Mouse (Mus musculus) natural killer cell, adult 2 months (primary cell): ENCODE measurements at regions not wholly inside any gene's neighbourhood (a gene's known extent, or its start where the extent isn't known, plus 50 kb on each side); places are given as distances from the start of the nearest gene placed in this dataset.

Experiments
- DNase-seq, 2 experiments: peaks; one replicate each; pipeline ENCODE4 v3.0.0; 2022; ENCODE audit warnings: low spot score in 2 of 2

DNA sequence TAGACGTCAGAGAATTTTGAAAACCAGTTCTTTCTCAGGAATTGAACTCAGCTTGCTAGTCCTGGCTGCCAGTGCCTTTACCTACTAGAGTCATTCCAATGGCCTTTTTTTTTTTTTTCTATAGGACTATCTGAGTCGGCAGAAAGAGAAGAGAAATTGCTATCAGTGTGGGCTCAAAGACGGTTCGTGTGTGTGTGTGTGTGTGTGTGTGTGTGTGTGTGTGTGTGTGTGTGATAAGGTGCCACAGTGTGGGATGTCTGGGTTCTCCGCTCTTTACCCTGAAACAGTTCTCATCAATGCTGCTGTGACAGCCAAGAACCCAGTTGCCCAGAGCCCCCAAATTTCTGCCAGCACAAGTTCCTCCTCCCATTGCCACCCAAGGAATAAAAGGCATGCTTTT lies 146.1 kb downstream of the Rybp start:
- no peak for DNase-seq

DNA sequence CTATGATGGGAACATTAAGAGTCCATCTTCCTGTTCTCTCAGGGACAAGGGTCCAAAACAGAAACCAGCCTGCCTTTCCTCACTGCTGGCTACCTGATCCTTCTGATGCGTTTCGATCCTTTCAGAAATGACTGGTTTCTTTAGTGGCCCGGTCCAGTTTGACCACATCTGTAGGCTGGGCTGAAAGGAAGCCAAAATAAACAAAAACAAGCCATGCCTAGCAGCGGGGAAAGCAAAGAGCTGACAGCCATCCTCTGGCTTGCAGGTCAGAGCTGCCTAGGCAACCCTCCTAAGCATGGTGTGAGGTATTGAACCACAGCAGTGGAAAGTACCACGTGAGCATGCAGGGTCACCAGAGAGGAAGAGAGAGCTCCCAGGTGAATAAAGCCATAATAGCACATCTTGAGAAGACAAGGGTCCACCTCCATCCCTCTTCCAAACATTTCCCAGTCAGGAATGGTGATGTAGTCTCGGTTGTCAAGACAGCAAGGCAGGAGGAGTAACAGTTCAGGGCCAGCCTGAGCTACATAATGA lies 146.6 kb downstream of the Rybp start:
- no peak for DNase-seq

GRCm38 (mm10) chr6:100139809-100140208 lies 147.5 kb downstream of the Rybp start:
- DNase-seq = no peak

GRCm38 (mm10) chr6:100138659-100139058 lies 148.6 kb downstream of the Rybp start:
- no peak for DNase-seq

DNA sequence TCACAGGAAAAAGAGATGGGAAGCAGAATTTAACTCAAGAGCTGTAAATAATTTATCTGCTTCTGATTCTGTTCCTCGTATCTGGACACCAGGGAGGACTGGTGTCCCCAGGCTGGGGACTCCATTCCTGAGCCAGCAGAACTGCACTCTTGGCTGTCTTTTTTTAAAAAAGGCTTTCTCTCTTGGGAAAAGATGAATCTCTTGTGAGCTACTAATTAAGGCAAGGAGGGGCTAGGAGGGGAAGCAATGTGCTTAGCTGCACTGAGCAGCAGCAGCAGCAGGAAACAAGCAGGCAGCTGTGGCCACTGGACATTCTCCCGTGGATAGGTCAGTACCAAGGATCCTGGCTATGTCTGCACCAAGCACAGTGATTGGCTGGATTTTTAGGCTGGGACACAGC lies 152.1 kb downstream of the Rybp start:
- no peak for DNase-seq

- no peak for DNase-seq
Measured at GRCm38 (mm10) chr6:100133970-100134369, 153.3 kb downstream of the Rybp start.

- no peak for DNase-seq
Measured at GRCm38 (mm10) chr6:100132916-100133600, 154.2 kb downstream of the Rybp start.

GRCm38 (mm10) chr6:100127221-100128143 lies 159.8 kb downstream of the Rybp start:
- no peak for DNase-seq

- DNase-seq = no peak
Measured at GRCm38 (mm10) chr6:100126736-100127135, 160.5 kb downstream of the Rybp start.

GRCm38 (mm10) chr6:100126326-100126725 lies 161.0 kb downstream of the Rybp start:
- no peak for DNase-seq

DNA sequence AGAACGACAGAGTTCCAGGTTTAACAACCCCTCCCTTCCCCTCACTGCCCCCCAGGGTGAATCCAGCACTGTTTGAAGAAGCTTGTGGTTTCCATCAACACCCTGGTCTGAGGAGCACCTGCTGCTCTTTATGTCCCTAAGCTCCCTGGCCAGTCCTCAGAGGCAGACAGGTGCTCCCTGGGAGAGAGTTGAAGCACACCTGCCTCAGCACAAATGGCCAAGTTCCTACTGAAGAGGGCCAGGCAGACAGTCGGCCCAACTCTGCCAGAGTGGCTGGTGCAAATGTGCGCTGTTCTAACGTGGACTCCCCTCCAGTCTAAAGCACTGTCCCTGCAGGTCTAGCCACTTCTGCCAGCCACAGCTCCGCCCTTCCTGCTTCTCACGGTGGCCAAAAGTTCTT lies 166.0 kb downstream of the Rybp start:
- DNase-seq = no peak

GRCm38 (mm10) chr6:100120017-100120944 lies 167.0 kb downstream of the Rybp start:
- DNase-seq = no peak

DNA sequence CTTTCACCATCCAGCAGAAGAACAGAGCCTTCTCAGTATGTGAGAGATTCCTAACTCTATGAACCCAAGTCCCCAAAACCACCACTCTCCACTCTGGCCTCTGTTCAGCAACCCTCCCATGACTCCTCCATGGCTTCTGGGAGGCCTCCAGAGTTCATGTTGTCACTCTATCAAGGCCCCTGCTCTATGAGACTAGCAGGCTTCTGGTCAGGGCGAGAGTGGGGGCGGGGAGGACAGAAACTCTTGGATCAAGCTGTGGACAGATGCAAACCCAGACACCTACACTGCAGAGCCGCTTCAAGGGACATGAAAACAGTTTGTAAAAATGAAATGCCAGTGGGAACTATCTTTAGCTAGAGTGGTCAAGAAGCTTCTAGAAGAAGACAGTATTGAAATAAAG lies 170.2 kb downstream of the Rybp start:
- no peak for DNase-seq

DNA sequence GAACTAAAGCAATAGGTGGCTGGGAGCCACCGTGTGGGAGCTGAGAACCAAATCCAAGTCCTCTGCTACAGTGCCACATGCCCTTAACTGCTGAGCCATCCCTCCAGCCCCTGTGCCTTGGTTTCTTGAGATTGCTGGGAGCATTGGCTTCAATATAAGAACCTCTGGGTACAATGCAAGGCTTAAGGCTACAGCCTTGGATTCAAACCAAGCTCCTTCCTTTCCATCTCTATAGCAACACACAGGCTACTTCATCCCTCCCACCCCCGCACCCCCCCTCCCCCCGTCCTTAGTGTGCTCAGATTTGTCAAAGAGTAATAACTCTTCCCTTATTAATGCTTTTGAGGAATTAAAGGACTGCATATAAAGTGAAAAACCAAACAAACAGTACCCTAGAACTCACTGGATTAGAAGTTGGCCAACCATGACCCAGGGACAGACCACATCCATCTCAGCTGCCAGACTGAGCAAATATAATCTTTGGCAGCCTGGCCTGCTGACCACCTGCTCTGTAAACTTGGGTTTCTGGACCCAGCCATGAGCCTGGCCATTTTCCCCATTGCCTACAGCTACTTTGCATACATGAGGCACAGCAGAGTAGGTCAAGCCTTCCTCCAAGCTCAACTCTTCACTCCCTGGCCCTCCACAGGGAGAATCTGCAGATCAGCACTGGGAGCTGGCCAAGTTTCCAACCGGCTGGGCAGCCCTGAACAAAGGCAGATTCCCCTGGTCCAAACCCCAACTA lies 173.7 kb downstream of the Rybp start:
- DNase-seq = no peak

GRCm38 (mm10) chr6:100110981-100111660 lies 176.2 kb downstream of the Rybp start:
- no peak for DNase-seq

DNA sequence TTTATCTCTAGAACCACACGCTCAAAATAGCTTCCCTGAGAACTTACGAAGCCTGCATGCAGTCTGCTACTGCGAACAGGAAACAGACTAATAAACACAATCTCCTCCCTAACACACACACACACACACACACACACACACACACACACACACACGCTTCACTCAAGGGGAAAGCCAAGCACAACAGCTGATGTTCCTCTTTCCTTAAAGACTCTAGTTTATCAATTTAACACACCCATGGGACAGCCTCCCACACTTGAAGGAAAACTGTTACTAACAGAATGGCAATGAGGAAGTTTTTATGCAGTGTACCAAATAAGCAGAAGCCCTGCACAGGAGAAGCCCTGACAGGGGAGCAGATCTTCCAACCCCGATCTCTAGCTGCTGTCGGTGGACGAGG lies 177.3 kb downstream of the Rybp start:
- no peak for DNase-seq

GRCm38 (mm10) chr6:100109351-100109750 lies 177.9 kb downstream of the Rybp start:
- no peak for DNase-seq

- DNase-seq = no peak
Measured at GRCm38 (mm10) chr6:100107508-100107907, 179.8 kb downstream of the Rybp start.

- DNase-seq = no peak
Measured at GRCm38 (mm10) chr6:100107066-100107465, 180.2 kb downstream of the Rybp start.

DNA sequence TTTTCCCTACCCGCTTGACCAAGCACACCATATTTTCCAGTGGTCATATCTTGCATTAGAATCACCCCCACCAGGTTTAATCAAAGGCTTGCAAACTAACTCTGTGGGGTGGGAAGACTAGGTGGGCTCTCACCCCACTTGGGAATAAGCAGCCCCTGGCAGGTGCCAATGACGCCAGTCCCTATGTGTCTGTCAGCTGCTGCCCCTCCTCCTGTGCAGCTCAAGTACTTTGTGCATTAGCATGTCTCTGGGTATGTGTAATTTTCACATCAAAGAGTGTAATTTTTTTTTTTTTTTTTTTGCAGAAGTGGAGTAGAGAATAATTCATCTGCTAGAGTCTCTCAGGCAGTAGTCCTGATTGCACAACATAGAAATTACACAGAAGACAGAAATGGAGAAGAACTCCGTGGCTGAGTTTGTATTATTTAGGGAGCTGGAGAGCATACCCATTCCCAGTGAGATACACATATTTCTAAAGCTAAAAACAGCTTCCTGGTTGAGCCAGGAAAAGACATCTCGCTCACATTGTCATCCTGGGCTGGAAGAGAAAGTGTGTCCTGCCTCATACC lies 186.6 kb downstream of the Rybp start:
- DNase-seq = no peak
